ENCODE assay signal across 32 mouse cellular contexts in the genomic region with DNA sequence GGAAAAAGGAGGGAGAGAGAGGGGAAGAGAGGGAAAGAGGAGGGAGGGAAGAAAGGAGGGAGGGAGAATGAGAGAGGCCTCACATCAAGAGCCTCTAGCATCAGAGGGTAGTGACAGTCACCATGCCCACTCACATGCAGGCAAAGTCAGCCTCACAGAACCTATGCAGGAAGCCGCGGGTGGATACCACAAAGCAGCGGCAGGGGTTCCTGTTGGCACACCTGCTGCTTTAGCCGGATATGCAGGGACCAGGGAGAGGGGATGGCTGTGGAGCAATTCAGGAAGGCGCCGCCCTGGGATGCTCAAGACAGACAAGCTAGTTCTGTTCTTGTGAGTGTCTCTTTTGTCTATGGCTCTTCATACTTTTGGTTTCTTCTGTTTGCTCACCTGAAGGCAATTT. TPM values are rescaled to one million over a fixed set of nuclear protein-coding genes. Genes with fewer than 3 reads are reported as not detected.
DNase-seq lines count a peak whose midpoint lies in the region; ATAC-seq and TF ChIP-seq lines count a peak whose summit lies in the region.
"Had no signal": no experiment of that assay in that cellular context is flagged by ENCODE, and none has a peak within 500 bp of the region (broad histone marks: within the 10 kb centered on the region; RNA-seq: fewer than 3 reads in every experiment).

No protein-coding gene starts in this region.

- H3K27ac ChIP-seq in thymus, adult 2 months (ENCODE audit: control insufficient read depth, insufficient read depth, low read length) = no peak overlapping the region
- H3K27ac ChIP-seq: embryonic facial prominence, embryonic 13.5 days; forebrain, embryonic 10.5 days; kidney, embryonic 15.5 days; liver, embryonic 14.5 days; macrophage; stomach, postnatal 0 days had no signal

- 4% methylated on average over 6 of the region's 6 CpGs for whole genome bisulfite sequencing in thymus, adult 2 months

- H3K4me1 ChIP-seq in thymus, adult 2 months (replicated peaks; ENCODE audit: control insufficient read depth, insufficient read depth, low read length) = no peaks in the 10 kb centered on the region; the same call in 1 of the 2 replicates
- H3K4me1 ChIP-seq: embryonic facial prominence, embryonic 13.5 days had no signal

- TF ChIP-seq CTCF in thymus, adult 2 months (IDR thresholded peaks at IDR 0.05; ENCODE audit: borderline replicate concordance, control insufficient read depth, extremely low read depth, insufficient read depth, low read length, poor library complexity) = no peak

- DNase-seq in thymus, postnatal 14 days = peak; percentile 33
- no peak for DNase-seq in thymus, adult 2 months
- DNase-seq in retina, embryonic 14.5 days (ENCODE audit: low spot score) = no peak
- no peak for DNase-seq in testis, postnatal 14 days (ENCODE audit: low spot score)
- DNase-seq in gastrocnemius, adult 18-20 months (ENCODE audit: low spot score) = no peak
- DNase-seq: adrenal gland, postnatal 10 days; B cell, adult 2 months; cerebellum, adult 8-10 months; cerebellum, postnatal 25 days; embryo, embryonic 11 days; forebrain, postnatal 0 days; gastrocnemius, postnatal 25 days; heart, adult 18-20 months; heart, postnatal 4 days; kidney, adult 18-20 months; kidney, postnatal 25 days; liver; lung, adult 2 months; lung, postnatal 10 days; midbrain, embryonic 14.5 days; right cerebral cortex, adult 18-20 months; spleen, adult 18-20 months had no signal

- TF ChIP-seq POLR2A in thymus, adult 2 months (IDR thresholded peaks at IDR 0.05; ENCODE audit: control insufficient read depth, extremely low read depth, insufficient read depth, low read length, poor library complexity) = no peak

- no peaks in the 10 kb centered on the region for H3K36me3 ChIP-seq in thymus, adult 2 months (ENCODE audit: control insufficient read depth, insufficient read depth, low read length)
- H3K36me3 ChIP-seq: embryonic facial prominence, embryonic 13.5 days; forebrain, embryonic 10.5 days; kidney, embryonic 15.5 days had no signal

- H3K4me3 ChIP-seq in thymus, adult 2 months (ENCODE audit: control insufficient read depth, insufficient read depth, low read length) = no peak overlapping the region
- H3K4me3 ChIP-seq: embryonic facial prominence, embryonic 13.5 days; forebrain, embryonic 10.5 days; kidney, embryonic 15.5 days had no signal

- ATAC-seq in CD4-positive, CD25-positive, alpha-beta regulatory T cell, adult 4 months = peak; percentile 25
- peak; percentile 29; the same call in 1 of the 2 replicates for ATAC-seq in common myeloid progenitor, adult 5-6 weeks (replicated peaks; ENCODE audit: low read depth, poor library complexity, severe bottlenecking)
- ATAC-seq: forebrain, postnatal 0 days; hindbrain, embryonic 16.5 days had no signal

- H3K27me3 ChIP-seq in thymus, adult 2 months (ENCODE audit: control insufficient read depth, insufficient read depth, low read length) = no peaks in the 10 kb centered on the region
- H3K27me3 ChIP-seq: embryonic facial prominence, embryonic 13.5 days had no signal

RNA-seq across cellular contexts. Expression of gene Bcar3, which starts 15.0 kb away (rescaled TPM):
- polyA plus RNA-seq in thymus, adult 2 months (2012; rRNA removed) = 8.2 and 9.9 TPM in 2 replicates
- 1 to 10 TPM in 1 of 2 experiments, not detected in 1; 1.4 TPM for polyA plus RNA-seq in CD4-positive, CD25-positive, alpha-beta regulatory T cell, adult 4 months (2017; shearing (Covaris generic))
- 0.97 and 1.0 TPM in 2 replicates for total RNA-seq in common myeloid progenitor, adult 5-6 weeks (2017)
- 1 to 10 TPM; 3.0 to 8.3 TPM for total RNA-seq in gastrocnemius, adult 18-20 months (2021)
- total RNA-seq: megakaryocyte-erythroid progenitor cell, adult 5-6 weeks had no signal

RNA-seq across cellular contexts. Expression of gene Dnttip2, which starts 34.8 kb away (rescaled TPM):
- polyA plus RNA-seq in thymus, adult 2 months (2012; rRNA removed) = 11.1 and 11.6 TPM in 2 replicates
- 100 to 1,000 TPM; 108 to 120 TPM for polyA plus RNA-seq in CD4-positive, CD25-positive, alpha-beta regulatory T cell, adult 4 months (2017; shearing (Covaris generic))
- 169 and 179 TPM in 2 replicates for total RNA-seq in common myeloid progenitor, adult 5-6 weeks (2017)
- total RNA-seq in gastrocnemius, adult 18-20 months (2021) = 10 to 100 TPM; 27.2 to 28.4 TPM
